Mouse (Mus musculus) heart, postnatal 4 days (tissue): ENCODE measurements around the gene Prex1. TPM values are rescaled to one million over a fixed set of nuclear protein-coding genes. Genes with fewer than 3 reads are reported as not detected.

Experiments used
- DNase-seq: peaks from one replicate; pipeline ENCODE4 v3.0.0; 2021
- total RNA-seq, 2 experiments: library from RNA; stranded (reverse); gene quantifications; 2 replicates each; pipeline ENCODE4 v1.2.3; 2021

Prex1 gene
- total RNA-seq, 2 experiments from 2014 or later, result 13.8 to 14.8 TPM

GRCm38 (mm10) chr2:166720416-166720815 is 6.8 kb upstream of the Prex1 start:
- DNase-seq, result no peak

DNA sequence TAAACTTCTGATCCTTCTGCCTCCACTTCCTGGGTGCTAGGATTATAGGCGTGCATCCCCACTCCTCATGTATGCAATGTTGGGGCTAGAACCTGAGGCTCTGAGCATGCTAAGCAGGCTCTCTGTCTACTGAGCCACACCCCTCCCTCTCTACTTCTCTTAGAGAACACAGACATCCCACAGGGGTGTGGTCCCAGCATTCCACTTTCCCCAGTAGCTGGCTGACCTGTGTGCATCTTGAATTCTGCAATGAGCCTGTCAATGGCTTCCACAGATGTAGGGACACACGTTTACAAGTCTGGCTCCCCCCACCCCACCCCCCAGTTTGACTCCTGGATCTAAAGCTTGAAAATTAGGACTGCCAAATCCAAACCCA is 6.3 kb upstream of the Prex1 start:
- DNase-seq, result no peak

- DNase-seq, result no peak
These were observed 5.8 kb upstream of the Prex1 start for GRCm38 (mm10) chr2:166719301-166719929.

- DNase-seq, result no peak
These were observed 2.4 kb upstream of the Prex1 start for GRCm38 (mm10) chr2:166716067-166716466.

DNA sequence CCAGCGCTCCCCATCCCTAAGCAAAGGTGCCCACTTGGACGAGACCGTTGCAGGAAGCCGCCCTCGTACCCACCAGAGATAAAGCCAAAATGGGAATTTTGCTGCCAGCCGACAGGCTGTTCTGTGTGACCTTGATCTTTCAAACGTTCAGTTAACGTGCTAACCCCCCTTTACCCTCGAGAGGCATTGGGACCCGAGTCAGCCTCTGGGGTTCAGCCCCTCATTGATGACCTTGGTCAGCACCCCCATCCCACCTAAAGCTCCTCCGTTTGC is 731 bp upstream of the Prex1 start:
- no peak for DNase-seq

GRCm38 (mm10) chr2:166712801-166713689 is 587 bp downstream of the Prex1 start:
- peak; percentile 59 for DNase-seq

DNA sequence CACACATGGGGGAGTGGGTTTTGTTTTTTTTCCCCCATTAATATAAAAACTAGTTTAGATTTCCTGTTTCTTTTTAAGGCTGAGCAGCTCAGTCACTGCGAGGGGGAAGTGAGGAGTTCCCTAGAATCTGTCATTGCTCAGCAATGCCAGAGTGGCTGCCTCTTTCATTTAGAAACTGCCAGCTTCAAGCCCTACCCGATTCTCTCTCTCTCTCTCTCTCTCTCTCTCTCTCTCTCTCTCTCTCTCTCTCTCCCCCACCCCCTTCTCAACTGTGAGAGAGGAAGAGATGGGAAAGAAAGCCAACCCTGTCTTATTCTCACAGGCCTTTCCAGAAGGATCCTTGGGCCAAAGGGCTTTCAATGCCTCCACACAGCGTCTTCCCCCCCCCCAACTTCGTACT is 1.3 kb downstream of the Prex1 start:
- no peak for DNase-seq

- no peak for DNase-seq
These were observed 1.9 kb downstream of the Prex1 start for GRCm38 (mm10) chr2:166711681-166712132.

- no peak for DNase-seq
These were observed 3.7 kb downstream of the Prex1 start for GRCm38 (mm10) chr2:166709883-166710282.

DNA sequence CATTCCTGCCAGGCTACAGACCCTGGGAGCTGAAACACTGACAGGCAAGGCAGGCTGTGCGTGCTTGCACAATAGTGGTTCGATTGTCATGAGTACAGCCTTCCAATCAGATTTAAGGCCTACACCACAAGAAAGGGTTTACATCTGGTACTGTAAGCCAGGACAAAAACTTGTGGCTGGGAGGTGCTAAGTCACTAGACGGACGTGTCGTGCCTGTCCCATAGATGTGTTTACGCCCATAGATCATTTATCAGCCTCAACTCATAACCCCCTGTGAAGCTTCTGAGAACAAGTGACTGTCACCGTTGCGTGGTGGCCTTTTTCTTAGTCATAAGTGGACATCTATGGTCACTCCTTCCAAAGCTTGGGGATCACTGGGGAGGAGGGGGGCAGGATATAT is 5.3 kb downstream of the Prex1 start:
- DNase-seq, result no peak

DNA sequence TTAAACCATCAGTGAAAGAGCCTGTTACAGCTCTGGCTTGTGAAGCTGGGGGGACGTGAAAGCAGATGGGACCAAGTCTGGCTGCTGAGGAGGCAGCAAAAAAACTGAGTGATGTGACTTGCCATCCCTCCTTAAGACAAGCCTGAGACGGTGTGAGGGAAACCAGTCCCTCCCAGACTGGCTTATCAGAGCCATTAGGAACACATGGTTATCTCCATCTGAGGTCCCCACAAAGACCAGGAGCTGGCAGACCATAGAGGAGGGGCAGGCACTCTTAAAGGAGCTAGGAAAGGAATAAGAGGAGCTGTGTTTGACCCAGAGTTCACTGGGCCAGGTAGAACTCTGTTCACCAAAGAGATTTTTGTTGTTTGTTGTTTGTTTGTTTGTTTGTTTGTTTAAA is 7.1 kb downstream of the Prex1 start:
- no peak for DNase-seq

GRCm38 (mm10) chr2:166703491-166703890 is 10.1 kb downstream of the Prex1 start:
- no peak for DNase-seq

- DNase-seq, result no peak
These were observed 11.6 kb downstream of the Prex1 start for GRCm38 (mm10) chr2:166702113-166702445.

- no peak for DNase-seq
These were observed 12.2 kb downstream of the Prex1 start for GRCm38 (mm10) chr2:166701248-166702112.

DNA sequence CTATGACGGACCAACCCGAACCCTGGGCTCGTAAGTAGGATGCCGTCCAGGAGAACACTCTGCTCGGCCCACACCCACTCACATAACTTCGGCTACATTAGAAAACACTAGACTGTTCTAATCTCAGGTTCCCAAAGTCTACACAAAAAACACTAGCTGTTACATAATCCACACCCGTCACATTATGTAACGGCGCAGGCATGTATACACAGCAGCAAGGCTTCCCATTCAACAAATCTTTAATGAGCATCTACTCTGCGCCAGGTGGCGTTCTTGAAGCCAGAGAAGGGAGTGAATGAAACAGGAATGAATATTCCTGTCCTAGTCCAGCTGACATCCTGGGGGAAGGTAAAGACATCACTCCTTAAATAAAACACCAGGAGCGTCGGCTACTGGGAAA is 12.9 kb downstream of the Prex1 start:
- DNase-seq, result no peak

DNA sequence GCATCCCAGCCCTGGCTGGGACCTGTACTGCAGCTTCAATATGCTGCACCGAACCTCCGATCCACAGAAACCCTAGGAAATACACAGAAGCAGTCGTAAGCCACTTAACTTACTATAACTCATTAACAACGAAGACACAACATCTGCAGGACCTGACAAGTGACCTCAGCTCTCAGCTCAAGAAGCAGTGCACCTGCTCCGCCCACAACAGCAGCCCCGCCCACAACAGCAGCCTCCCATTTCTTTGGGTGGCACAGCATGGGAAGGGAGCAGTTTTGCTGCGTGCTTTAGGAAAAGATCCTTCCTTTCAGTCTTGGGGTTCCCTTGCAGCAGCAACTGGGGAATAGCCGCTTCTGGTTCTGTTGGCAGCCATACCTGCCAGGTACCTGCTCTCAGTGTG is 13.5 kb downstream of the Prex1 start:
- no peak for DNase-seq

- DNase-seq, result no peak
These were observed 14.1 kb downstream of the Prex1 start for GRCm38 (mm10) chr2:166699552-166699951.

DNA sequence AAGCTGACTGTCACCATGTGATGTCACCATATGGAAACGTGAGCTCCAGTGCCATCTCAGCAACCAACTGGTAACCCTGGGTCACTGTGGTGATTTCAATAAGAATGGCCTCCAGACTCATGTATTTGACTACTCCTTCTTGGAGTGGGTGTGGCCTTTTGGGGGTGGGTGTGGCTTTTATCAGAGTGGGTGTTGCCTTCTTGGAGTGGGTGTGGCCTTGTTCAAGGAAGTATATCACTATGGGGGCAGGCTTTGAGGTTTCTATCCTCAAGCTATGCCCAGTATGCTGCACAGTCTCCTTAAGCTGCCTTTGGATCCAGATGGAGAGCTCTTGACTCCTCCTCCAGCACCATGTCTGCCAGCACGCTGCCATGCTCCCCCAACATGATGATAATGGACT is 19.0 kb downstream of the Prex1 start:
- no peak for DNase-seq

DNA sequence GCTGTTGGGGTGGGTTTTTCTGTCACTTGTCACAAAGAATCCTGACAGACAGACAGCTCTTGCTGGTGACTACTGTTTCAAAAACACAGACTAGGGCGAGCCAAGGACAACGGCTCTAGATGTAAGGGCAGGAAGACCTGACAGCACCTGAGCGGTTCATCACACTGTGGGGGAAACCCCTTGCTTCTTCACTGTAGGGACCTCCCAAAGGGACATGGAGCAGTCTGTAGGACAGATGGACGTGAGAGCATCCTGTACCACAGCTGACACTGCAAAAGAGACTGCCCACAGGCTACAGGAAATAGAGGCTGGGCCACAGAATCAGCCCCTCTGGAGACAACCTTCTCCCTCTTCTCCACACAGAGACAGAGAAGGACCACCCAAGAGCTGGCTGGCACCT is 20.2 kb downstream of the Prex1 start:
- no peak for DNase-seq

DNA sequence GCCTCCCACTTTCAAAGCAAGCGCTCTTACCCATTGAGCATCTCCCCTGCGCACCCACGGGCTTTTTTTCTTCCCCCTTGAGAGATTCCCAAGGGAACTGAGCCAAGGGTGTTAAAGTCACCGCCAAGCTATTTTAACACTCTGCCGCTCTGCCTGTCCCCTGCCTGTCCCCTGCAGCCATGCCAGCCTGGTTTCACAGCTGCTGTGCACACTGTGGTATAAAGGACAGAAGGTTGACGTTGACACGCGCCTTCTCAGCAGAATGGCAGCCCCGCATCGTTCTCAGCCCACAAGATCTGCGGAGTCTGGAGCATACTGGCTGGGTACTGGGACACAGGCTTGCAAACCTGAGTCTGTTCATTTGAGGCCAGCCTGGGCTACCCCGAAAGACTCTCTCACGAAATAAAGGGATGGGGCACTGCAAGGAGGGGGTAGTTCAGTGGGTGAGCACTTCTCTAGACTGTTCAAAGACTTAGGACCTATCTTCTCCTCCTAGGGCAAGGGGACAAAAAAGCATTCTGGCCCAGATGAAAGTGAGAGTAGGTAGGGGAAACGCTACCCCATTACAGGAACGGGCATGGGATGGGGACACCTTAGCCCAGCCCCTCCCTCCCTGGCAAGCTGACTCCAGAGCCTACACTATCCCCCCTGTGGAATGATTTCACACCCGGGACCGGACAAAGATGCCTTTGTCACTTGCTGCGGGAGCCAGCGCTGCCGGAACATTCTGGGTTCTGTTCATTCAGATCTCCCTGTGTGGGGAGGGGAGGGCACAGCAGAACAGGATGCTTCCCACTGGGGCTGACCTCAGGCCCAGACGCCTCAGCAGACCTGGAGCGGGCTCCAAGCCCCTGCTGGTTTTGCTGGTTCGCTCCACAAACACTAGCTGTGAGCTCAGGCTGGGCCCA is 21.8 kb downstream of the Prex1 start:
- peak; percentile 52 for DNase-seq

GRCm38 (mm10) chr2:166686917-166687316 is 26.7 kb downstream of the Prex1 start:
- DNase-seq, result peak; percentile 29

GRCm38 (mm10) chr2:166685824-166686223 is 27.8 kb downstream of the Prex1 start:
- no peak for DNase-seq
